Mouse (Mus musculus) hindbrain, embryonic 12.5 days (tissue): ENCODE measurements around the gene Adamts16. TPM values are rescaled to one million over a fixed set of nuclear protein-coding genes. Genes with fewer than 3 reads are reported as not detected.

Experiments used
- ATAC-seq: fragments of 200-750 bp; cut with Nextera tagmentation; 2 replicates; pipeline ENCODE4 v1.8.0; 2017; ENCODE audit warnings: moderate TSS enrichment; ENCODE audit not compliant: low FRiP score
- H3K27ac ChIP-seq: fragments of 300-500 bp; sonication (generic); 2 replicates; pipeline ENCODE4 v1.5.1; 2016; ENCODE audit warnings: mild to moderate bottlenecking
- H3K27me3 ChIP-seq: fragments of 300-500 bp; sonication (generic); 2 replicates; pipeline ENCODE4 v1.6.1; 2016; ENCODE audit warnings: mild to moderate bottlenecking
- H3K36me3 ChIP-seq: fragments of 300-500 bp; sonication (generic); 2 replicates; pipeline ENCODE4 v1.6.1; 2016; ENCODE audit warnings: mild to moderate bottlenecking
- H3K4me1 ChIP-seq: fragments of 300-500 bp; sonication (generic); 2 replicates; pipeline ENCODE4 v1.6.1; 2016
- H3K4me2 ChIP-seq: fragments of 300-500 bp; sonication (generic); replicated peaks from 2 replicates; pipeline ENCODE4 v1.6.1; 2016; ENCODE audit warnings: mild to moderate bottlenecking
- H3K4me3 ChIP-seq: fragments of 300-500 bp; sonication (generic); 2 replicates; pipeline ENCODE4 v1.5.1; 2016; ENCODE audit warnings: mild to moderate bottlenecking
- H3K9ac ChIP-seq: fragments of 300-500 bp; sonication (generic); 2 replicates; pipeline ENCODE4 v1.6.1; 2016; ENCODE audit warnings: mild to moderate bottlenecking, moderate library complexity
- H3K9me3 ChIP-seq: fragments of 300-500 bp; sonication (generic); replicated peaks from 2 replicates; pipeline ENCODE4 v1.6.1; 2016; ENCODE audit warnings: mild to moderate bottlenecking
- WGBS: fragments of 180-500 bp; shearing (Covaris S2); methylation state at CpG from one replicate; pipeline ENCODE4 v1.1.7; 2016; 5-methylcytosine and 5-hydroxymethylcytosine counted together
- polyA plus RNA-seq: library from polyadenylated mRNA; unstranded; fragments of >200 nt; fragmentation: Nextera tagmentation; extraction: Ambion mirVana; gene quantifications from 2 replicates; pipeline ENCODE4 v1.2.1, GENCODE M21; 2016

The Adamts16 gene
- polyA plus RNA-seq, 1 experiment from 2014 or later: 3.5 TPM

DNA sequence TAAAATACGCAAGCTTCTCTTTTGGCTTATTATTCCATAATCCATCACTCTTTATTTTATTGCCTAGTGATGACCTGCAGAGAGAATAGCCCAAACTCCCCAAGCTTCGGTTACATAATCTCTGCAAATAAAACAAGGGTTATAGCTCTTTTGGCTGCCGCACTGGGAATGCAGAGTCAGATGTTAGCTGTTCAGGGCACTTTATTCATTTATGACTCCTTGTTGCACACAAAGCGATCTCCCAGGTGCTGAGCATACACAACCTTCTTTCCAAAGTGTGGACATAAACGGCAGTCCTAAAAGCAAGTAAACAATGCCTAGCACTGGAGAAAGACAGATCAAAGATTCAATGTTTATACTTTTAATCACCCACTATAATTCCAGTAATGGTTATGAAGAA, 16.3 kb downstream of the Adamts16 start:
- Histone ChIP-seq H3K9me3 (no peaks in the 10 kb centered on the region), H3K36me3 (no peaks in the 10 kb centered on the region), H3K4me3 (no peak overlapping the region), H3K4me2 (no peak overlapping the region), H3K4me1 (no peaks in the 10 kb centered on the region), H3K27ac (no peak overlapping the region), H3K9ac (no peak overlapping the region), H3K27me3 (no peaks in the 10 kb centered on the region)
- no peak for ATAC-seq
- WGBS: 92% methylated on average over 5 of the region's 5 CpGs

DNA sequence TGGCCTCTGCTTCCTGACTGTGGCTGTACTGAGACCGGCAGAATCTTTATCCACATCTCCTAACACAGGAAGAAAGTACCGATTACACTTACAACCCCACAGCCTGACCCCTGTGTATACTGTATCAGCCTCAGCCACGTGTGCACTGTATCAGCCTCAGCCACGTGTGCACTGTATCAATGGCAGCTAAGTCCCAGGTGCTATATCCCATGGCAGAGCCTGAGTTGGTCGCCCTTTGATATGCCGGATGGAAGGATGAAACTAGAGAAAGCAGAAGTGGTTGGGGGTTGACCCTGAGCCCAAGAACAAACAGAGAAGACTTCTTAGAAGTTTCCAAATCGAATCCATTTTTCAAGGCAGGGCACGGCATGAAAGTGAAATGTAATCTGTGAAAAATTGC, 17.9 kb downstream of the Adamts16 start:
- Histone ChIP-seq H3K4me3 (no peak overlapping the region), H3K4me2 (no peak overlapping the region), H3K4me1 (no peaks in the 10 kb centered on the region), H3K9ac (no peak overlapping the region), H3K27ac (no peak overlapping the region), H3K36me3 (no peaks in the 10 kb centered on the region), H3K27me3 (0 out of 2 replicates have a peak, but pooled peaks cover 2% of the 10 kb centered on the region), H3K9me3 (no peaks in the 10 kb centered on the region)
- ATAC-seq: no peak
- 62% methylated on average over 8 of the region's 8 CpGs for WGBS

DNA sequence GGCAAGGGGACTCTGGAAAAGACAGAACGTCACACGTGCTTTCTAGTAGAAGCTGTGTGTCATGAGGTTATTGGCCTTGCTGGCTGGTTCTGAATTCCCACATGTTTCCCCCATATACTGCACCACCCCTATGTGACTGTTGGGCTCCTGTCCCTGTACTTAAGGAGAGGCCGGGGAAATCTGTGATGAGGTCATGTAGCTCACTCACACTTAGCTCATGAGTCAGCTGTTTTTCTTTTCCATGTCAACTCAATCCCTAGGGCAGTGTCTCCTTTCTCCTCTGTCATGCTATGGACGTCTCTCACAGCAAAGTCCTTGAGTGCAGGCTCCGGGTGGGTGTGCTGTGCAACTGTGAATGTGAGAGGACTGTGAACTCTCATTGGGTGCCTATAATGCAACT, 22.6 kb downstream of the Adamts16 start:
- Histone ChIP-seq H3K36me3 (no peaks in the 10 kb centered on the region), H3K27ac (no peak overlapping the region), H3K27me3 (0 out of 2 replicates have a peak, but pooled peaks cover 2% of the 10 kb centered on the region), H3K9ac (no peak overlapping the region), H3K4me3 (no peak overlapping the region), H3K4me1 (no peaks in the 10 kb centered on the region), H3K9me3 (no peaks in the 10 kb centered on the region), H3K4me2 (no peak overlapping the region)
- no peak for ATAC-seq
- WGBS: 79% methylated on average over 5 of the region's 5 CpGs

DNA sequence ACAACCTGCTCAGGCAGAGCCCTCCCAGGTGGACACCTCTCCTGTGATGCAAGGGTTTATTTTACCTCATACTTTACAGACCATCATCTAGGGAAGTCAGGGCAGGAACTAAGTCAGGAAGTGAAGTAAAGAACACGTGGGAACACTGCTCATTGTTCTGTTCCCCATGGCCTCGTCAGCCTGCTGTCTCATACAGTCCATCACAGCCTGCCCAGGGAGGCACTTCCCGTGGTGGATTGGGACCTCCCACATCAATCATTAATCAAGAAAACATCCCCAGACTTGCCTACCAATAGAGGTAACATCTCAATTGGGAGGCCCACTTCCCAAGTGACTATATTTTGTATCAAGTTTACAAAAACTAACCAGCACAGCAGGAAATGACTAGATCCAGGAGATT, 27.2 kb downstream of the Adamts16 start:
- Histone ChIP-seq H3K4me3 (no peak overlapping the region), H3K9me3 (no peaks in the 10 kb centered on the region), H3K36me3 (no peaks in the 10 kb centered on the region), H3K27me3 (0 out of 2 replicates have a peak, but pooled peaks cover 2% of the 10 kb centered on the region), H3K27ac (no peak overlapping the region), H3K4me2 (no peak overlapping the region), H3K9ac (no peak overlapping the region), H3K4me1 (no peaks in the 10 kb centered on the region)
- no peak for ATAC-seq
- WGBS: 39% methylated on average over 3 of the region's 3 CpGs

DNA sequence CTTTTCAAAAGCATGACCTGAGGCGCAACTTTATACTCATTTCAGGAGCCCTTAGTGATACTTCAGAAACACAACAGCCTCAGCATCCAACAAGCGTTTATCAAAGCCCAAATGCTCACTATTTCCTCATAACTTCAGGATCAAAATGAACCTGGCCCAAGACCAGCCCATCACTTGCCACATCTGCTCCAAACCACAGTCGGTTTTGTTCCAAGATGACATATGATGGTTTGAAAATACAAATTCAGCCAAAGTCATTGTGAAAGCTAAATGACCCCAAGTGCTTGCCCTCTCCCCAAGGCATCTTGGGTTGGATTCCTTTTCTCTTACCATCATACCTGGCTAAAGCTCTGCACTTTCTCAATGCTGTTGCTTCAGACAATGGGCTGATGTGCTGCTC, 36.1 kb downstream of the Adamts16 start:
- Histone ChIP-seq H3K4me1 (no peaks in the 10 kb centered on the region), H3K4me2 (no peak overlapping the region), H3K27me3 (no peaks in the 10 kb centered on the region), H3K36me3 (no peaks in the 10 kb centered on the region), H3K9me3 (no peaks in the 10 kb centered on the region), H3K9ac (no peak overlapping the region), H3K4me3 (no peak overlapping the region), H3K27ac (no peak overlapping the region)
- ATAC-seq: no peak
- 89% methylated on average over 3 of the region's 3 CpGs for WGBS

DNA sequence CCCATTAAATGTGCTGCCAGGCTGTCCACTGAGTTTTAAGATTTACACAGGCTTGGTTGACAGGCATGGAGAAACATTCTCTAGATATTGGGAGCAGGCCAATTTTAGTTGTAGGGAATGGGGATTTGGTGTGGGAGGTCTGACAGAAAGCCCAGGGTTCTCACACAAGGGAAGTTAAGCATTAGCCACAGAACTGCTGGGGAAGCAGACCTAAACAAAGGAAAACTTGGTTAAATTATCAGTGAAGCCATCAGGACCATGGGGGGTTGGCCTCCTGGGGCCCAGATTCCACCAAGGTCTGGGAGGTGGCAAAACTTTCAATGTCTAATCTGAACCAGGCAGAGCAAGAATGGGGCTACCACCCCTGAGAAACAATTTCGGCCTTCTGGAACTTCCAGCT, 38.8 kb downstream of the Adamts16 start:
- H3K9ac ChIP-seq: no peak overlapping the region
- 72% methylated on average over 1 of the region's 1 CpGs for WGBS
- H3K4me3 ChIP-seq: no peak overlapping the region
- no peak for ATAC-seq
- no peaks in the 10 kb centered on the region for H3K27me3 ChIP-seq
- H3K27ac ChIP-seq: no peak overlapping the region
- no peaks in the 10 kb centered on the region for H3K36me3 ChIP-seq
- H3K4me1 ChIP-seq: no peaks in the 10 kb centered on the region
- no peaks in the 10 kb centered on the region for H3K9me3 ChIP-seq
- no peak overlapping the region for H3K4me2 ChIP-seq

DNA sequence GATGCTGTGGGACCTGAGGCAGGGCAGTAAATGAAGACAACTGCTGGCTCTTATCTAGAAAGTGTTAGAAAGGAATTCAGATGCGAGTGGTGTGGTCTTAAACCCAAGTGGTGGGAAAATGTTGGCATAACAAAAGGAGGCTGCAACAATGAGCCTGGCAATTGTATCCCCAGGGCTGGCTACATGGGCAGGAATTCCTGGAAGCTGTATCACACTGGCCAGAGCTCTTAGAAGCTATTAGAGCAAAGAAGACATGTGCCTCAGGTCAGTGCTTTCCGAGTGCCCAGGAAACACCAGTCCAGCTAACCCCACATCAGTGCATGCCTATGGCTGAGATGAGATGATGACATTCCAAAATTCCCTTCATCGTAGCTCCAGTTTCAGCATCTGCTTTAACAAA, 42.3 kb downstream of the Adamts16 start:
- no peak overlapping the region for H3K9ac ChIP-seq
- peaks cover 2% of the 10 kb centered on the region for H3K4me1 ChIP-seq
- H3K4me3 ChIP-seq: no peak overlapping the region
- no peaks in the 10 kb centered on the region for H3K27me3 ChIP-seq
- no peak overlapping the region for H3K27ac ChIP-seq
- no peak overlapping the region for H3K4me2 ChIP-seq
- no peaks in the 10 kb centered on the region for H3K9me3 ChIP-seq
- no peaks in the 10 kb centered on the region for H3K36me3 ChIP-seq
- WGBS: 62% methylated on average over 3 of the region's 3 CpGs
- ATAC-seq: no peak

DNA sequence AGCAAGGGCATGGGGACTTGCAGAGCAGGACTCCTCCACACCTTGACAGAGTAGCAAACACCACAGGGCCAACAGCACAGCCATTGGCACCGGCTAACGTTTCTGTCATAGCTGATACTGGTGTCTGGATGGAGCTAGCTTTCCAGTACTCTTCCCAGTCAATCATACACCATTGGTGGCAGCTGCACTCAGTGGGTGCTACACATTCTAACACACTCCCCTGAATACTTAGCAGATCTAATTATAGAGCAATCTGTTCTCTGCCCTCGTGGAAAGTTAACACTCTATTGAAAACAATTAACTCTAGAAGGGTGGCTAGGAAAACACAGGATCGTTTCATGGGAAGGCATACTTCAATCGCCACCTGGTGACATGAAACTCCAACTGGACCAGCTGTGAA, 43.2 kb downstream of the Adamts16 start:
- no peak overlapping the region for H3K27ac ChIP-seq
- no peaks in the 10 kb centered on the region for H3K9me3 ChIP-seq
- ATAC-seq: no peak
- H3K4me1 ChIP-seq: peaks cover 7% of the 10 kb centered on the region
- no peak overlapping the region for H3K4me2 ChIP-seq
- no peaks in the 10 kb centered on the region for H3K27me3 ChIP-seq
- H3K4me3 ChIP-seq: no peak overlapping the region
- 69% methylated on average over 5 of the region's 5 CpGs for WGBS
- no peak overlapping the region for H3K9ac ChIP-seq
- no peaks in the 10 kb centered on the region for H3K36me3 ChIP-seq

DNA sequence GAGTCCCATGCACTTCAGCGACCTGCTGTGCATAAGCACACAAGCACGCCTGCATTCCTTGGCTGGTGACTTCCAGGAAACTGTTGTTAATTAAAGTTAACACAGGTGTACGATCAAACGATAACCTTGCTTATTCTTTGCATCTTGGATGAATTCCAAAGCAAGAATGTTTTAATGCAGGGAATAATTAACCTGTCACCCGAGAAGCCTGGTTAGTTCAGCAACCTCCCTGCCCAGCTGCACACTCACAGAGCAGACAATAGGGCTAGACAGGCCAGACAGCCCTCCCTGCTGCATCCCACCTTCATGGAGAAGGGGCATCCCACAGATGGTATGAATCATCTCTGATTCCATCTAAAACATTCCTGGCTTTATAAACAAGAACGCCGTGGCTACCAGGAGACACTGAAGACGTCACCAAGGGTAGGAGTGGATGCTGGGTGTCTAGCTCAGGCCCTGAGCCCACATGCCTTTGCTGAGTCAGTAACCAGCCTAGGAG, 47.5 kb downstream of the Adamts16 start:
- Histone ChIP-seq H3K27me3 (no peaks in the 10 kb centered on the region), H3K36me3 (no peaks in the 10 kb centered on the region), H3K4me1 (peaks cover 7% of the 10 kb centered on the region), H3K4me3 (no peak overlapping the region), H3K9me3 (no peaks in the 10 kb centered on the region), H3K27ac (no peak overlapping the region), H3K4me2 (no peak overlapping the region), H3K9ac (no peak overlapping the region)
- no peak for ATAC-seq
- WGBS: 45% methylated on average over 8 of the region's 8 CpGs

DNA sequence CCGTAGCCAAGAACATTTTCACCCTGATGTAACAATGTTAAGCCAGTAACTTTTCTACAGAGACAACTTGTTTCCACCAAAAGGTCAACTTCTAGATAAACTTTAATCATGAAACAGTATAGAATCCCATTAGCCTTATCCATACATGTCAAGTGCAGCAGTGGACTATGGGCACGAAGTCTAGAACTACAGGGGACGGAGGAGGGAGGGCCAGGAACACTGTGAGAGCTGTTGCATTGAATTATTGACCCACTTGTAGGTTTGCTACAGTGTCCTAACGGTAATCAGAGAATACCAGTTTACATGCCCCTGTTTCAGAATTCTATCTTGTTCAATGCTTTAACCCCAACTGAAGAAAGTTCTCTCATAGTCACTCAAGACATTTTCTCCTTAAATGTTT, 48.0 kb downstream of the Adamts16 start:
- no peak overlapping the region for H3K27ac ChIP-seq
- H3K36me3 ChIP-seq: no peaks in the 10 kb centered on the region
- H3K4me2 ChIP-seq: no peak overlapping the region
- no peaks in the 10 kb centered on the region for H3K27me3 ChIP-seq
- H3K9ac ChIP-seq: no peak overlapping the region
- WGBS: 76% methylated on average over 4 of the region's 4 CpGs
- no peaks in the 10 kb centered on the region for H3K9me3 ChIP-seq
- H3K4me3 ChIP-seq: no peak overlapping the region
- ATAC-seq: no peak
- H3K4me1 ChIP-seq: peaks cover 7% of the 10 kb centered on the region

DNA sequence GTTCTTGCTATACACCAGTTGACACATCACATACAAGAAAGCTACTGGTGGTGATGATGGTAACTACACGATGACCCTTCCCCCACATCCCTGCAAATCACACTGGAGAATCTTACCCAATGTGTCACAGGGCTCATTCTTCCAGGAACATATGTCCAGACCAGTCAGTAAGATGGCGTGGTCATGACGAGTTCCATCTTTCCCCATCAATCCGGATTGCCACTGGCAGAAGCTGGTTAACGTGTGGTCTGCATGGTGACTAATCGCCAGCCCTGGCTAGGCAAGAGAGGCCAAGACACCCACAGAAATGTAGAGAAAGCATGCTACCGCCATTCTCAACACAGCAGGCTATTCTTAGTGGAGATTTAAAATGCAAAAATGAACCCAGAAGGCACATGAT, 48.7 kb downstream of the Adamts16 start:
- 93% methylated on average over 7 of the region's 7 CpGs for WGBS

DNA sequence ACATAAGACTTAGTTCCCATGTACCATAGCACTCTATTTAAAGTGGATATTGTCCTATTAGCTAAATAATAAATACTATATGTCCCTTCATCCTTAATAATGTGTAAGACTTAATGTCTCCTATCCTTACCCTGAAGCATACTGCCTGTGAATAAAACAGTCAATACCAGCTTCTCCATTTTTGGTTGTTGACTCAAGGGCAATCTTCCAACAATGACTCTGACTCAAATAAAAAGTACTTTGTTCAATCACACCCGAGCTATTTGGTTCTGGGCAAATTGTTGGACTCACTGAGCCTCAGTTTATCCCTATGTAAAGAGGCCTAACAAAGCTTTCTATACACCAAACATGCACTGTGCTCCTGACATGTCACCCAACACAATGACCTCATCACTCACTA, 51.8 kb downstream of the Adamts16 start:
- no peak for ATAC-seq
- Histone ChIP-seq H3K4me2 (no peak overlapping the region), H3K9ac (no peak overlapping the region), H3K36me3 (no peaks in the 10 kb centered on the region), H3K4me3 (no peak overlapping the region), H3K9me3 (no peaks in the 10 kb centered on the region), H3K27ac (no peak overlapping the region), H3K4me1 (peaks cover 7% of the 10 kb centered on the region), H3K27me3 (no peaks in the 10 kb centered on the region)
- WGBS: 74% methylated on average over 1 of the region's 1 CpGs

More for the DNA sequence above, 48.7 kb downstream of the Adamts16 start:
- Histone ChIP-seq H3K4me1 (peaks cover 7% of the 10 kb centered on the region), H3K4me2 (no peak overlapping the region), H3K4me3 (no peak overlapping the region), H3K9ac (no peak overlapping the region), H3K27me3 (no peaks in the 10 kb centered on the region), H3K36me3 (no peaks in the 10 kb centered on the region), H3K9me3 (no peaks in the 10 kb centered on the region), H3K27ac (no peak overlapping the region)
- ATAC-seq: no peak

DNA sequence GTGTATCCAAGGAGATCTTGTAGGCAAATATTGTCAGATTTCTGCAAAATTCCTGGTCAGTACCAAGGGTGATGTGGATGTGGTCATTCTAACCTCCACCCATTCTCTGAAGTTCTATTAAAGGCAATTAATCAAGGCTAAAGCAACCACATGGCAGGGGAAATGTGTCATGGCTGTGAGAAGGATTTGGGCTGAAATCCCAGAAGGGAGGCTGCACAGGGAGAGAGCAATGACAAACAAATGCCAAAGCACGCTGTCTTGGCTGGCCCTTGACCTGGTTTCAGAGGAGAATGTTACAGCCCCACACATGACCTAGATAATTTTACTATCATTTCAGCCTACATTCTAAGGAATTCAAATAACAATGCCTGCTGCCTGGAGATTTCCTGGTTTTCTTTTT, 52.6 kb downstream of the Adamts16 start:
- Histone ChIP-seq H3K9ac (no peak overlapping the region), H3K27me3 (no peaks in the 10 kb centered on the region)
- 71% methylated on average over 1 of the region's 1 CpGs for WGBS

More for the DNA sequence above, 52.6 kb downstream of the Adamts16 start:
- Histone ChIP-seq H3K27ac (no peak overlapping the region), H3K36me3 (no peaks in the 10 kb centered on the region), H3K4me2 (no peak overlapping the region), H3K9me3 (no peaks in the 10 kb centered on the region), H3K4me3 (no peak overlapping the region), H3K4me1 (peaks cover 2% of the 10 kb centered on the region)
- ATAC-seq: no peak
